Mouse (Mus musculus) midbrain, embryonic 16.5 days (tissue): ENCODE results near the gene Gm21188. TPM values are rescaled to one million over a fixed set of nuclear protein-coding genes. Genes with fewer than 3 reads are reported as not detected.
"Not testable (repeated sequence)": the region's sequence is repeated elsewhere in the genome, so short reads cannot be mapped to it uniquely, and the experiment has no call there.

Experiments
- ATAC-seq: fragments of 200-750 bp; cut with Nextera tagmentation; 2 replicates; pipeline ENCODE4 v1.8.0; 2017; ENCODE audit warnings: moderate TSS enrichment
- H3K27ac ChIP-seq: fragments of 300-500 bp; sonication (generic); 2 replicates; pipeline ENCODE4 v1.5.1; 2014; ENCODE audit warnings: mild to moderate bottlenecking, low read length, mixed read lengths
- H3K27me3 ChIP-seq: fragments of 300-500 bp; sonication (generic); 2 replicates; pipeline ENCODE4 v1.6.1; 2014; ENCODE audit warnings: low read depth, low read length, mixed read lengths; ENCODE audit not compliant: control insufficient read depth, insufficient read depth
- H3K36me3 ChIP-seq: fragments of 300-500 bp; sonication (generic); 2 replicates; pipeline ENCODE4 v1.6.1; 2014; ENCODE audit warnings: mild to moderate bottlenecking, low read length, moderate library complexity, mixed read lengths; ENCODE audit not compliant: control insufficient read depth, insufficient read depth
- H3K4me1 ChIP-seq: fragments of 300-500 bp; sonication (generic); 2 replicates; pipeline ENCODE4 v1.6.1; 2014; ENCODE audit warnings: mild to moderate bottlenecking, low read length, mixed read lengths; ENCODE audit not compliant: control insufficient read depth, insufficient read depth
- H3K4me2 ChIP-seq: fragments of 300-500 bp; sonication (generic); 2 replicates; pipeline ENCODE4 v1.6.1; 2014; ENCODE audit warnings: mild to moderate bottlenecking, low read length, mixed read lengths
- H3K4me3 ChIP-seq: fragments of 300-500 bp; sonication (generic); 2 replicates; pipeline ENCODE4 v1.5.1; 2014; ENCODE audit warnings: low read depth, mild to moderate bottlenecking, low read length, moderate library complexity, mixed read lengths
- H3K9ac ChIP-seq: fragments of 300-500 bp; sonication (generic); 2 replicates; pipeline ENCODE4 v1.6.1; 2014; ENCODE audit warnings: low read depth, low read length, mixed read lengths
- H3K9me3 ChIP-seq: fragments of 300-500 bp; sonication (generic); replicated peaks from 2 replicates; pipeline ENCODE4 v1.6.1; 2014; ENCODE audit warnings: mild to moderate bottlenecking, low read length, mixed read lengths; ENCODE audit not compliant: control insufficient read depth, poor library complexity, severe bottlenecking
- WGBS: fragments of 180-500 bp; shearing (Covaris S2); extraction: QIAGEN DNeasy Blood & Tissue Kit; methylation state at CpG from one replicate; pipeline ENCODE4 v1.1.7; 2014; 5-methylcytosine and 5-hydroxymethylcytosine counted together
- polyA plus RNA-seq: library from polyadenylated mRNA; unstranded; fragments of >200 nt; fragmentation: Nextera tagmentation; extraction: Ambion mirVana; gene quantifications from 2 replicates; pipeline ENCODE4 v1.2.1, GENCODE M21; 2015

Gm21188 gene
- polyA plus RNA-seq, 1 experiment from 2014 or later = not detected

- H3K4me1 ChIP-seq, H3K4me2 ChIP-seq, ATAC-seq, H3K27ac ChIP-seq, H3K9ac ChIP-seq, H3K9me3 ChIP-seq, H3K4me3 ChIP-seq, H3K36me3 ChIP-seq, H3K27me3 ChIP-seq: not testable (repeated sequence)
- under 1% methylated on average over 16 of the region's 19 CpGs for WGBS
These were observed 18.3 kb downstream of the Gm21188 start for GRCm38 (mm10) chr13:120033516-120034190.

GRCm38 (mm10) chr13:120031676-120032075, 20.3 kb downstream of the Gm21188 start:
- H3K9ac ChIP-seq, H3K9me3 ChIP-seq, H3K4me1 ChIP-seq, H3K4me3 ChIP-seq, H3K27ac ChIP-seq, ATAC-seq, H3K36me3 ChIP-seq, H3K27me3 ChIP-seq, H3K4me2 ChIP-seq: not testable (repeated sequence)
- under 1% methylated on average over 11 of the region's 16 CpGs for WGBS

GRCm38 (mm10) chr13:120027368-120027767, 24.6 kb downstream of the Gm21188 start:
- not testable (repeated sequence) for H3K27ac ChIP-seq, H3K36me3 ChIP-seq, H3K9ac ChIP-seq, ATAC-seq, H3K4me2 ChIP-seq, H3K4me3 ChIP-seq, H3K4me1 ChIP-seq, H3K27me3 ChIP-seq, H3K9me3 ChIP-seq
- 0% methylated on average over 10 of the region's 11 CpGs for WGBS

- not testable (repeated sequence) for ATAC-seq, H3K27ac ChIP-seq, H3K36me3 ChIP-seq, H3K4me2 ChIP-seq, H3K9me3 ChIP-seq, H3K9ac ChIP-seq, H3K4me1 ChIP-seq, H3K4me3 ChIP-seq, H3K27me3 ChIP-seq
- 0% methylated on average over 4 of the region's 17 CpGs for WGBS
These were observed 25.1 kb downstream of the Gm21188 start, which contains the start of gene Gm36079 for GRCm38 (mm10) chr13:120026911-120027310. TSS of gene Gm36079 (minus strand) at chr13:120027011.

DNA sequence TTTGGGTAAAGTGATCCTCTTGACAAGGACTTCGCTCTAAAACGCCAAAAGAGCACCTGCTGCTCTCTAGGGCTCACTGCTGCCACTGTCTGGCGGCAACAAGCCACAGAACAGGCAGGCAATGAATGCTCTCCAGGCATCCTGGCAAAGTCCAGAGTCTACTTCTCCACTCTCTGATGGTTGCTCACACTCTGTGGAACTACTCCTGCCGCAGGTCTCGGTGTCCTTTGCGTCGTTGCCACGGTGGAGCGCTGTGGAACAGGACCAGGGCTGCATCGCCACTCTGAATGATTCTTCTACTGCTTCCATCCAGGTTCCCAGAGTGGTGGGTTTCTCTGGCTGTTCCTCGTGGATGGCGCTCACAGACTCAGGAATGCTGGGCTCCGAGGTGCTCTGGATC, 25.6 kb downstream of the Gm21188 start:
- H3K4me3 ChIP-seq, H3K27me3 ChIP-seq, H3K4me1 ChIP-seq, H3K36me3 ChIP-seq, H3K4me2 ChIP-seq, H3K27ac ChIP-seq, H3K9me3 ChIP-seq, H3K9ac ChIP-seq: not testable (repeated sequence)
- WGBS = 0% methylated on average over 3 of the region's 13 CpGs
- peak; percentile 62; the same call in 1 of the 2 replicates for ATAC-seq

DNA sequence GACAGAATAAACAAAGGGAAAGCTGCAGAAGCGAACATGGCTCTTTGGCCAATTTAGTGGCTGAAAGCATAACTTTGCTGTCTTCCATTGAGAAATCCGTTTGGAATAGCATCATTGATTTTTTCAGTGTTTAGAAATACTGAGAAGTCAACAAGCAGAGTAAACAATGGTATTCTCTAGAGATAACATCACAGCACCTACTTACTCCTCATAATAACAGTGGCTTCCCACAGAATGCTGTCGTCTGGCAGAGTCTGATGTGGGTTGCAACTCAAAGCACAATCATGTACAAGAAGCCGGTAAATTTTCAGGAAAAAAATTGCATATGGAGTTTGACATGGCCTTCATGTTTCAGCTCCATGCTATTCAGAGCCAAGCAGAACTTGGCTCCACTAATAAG, 26.4 kb downstream of the Gm21188 start:
- H3K27ac ChIP-seq, H3K27me3 ChIP-seq, ATAC-seq, H3K4me3 ChIP-seq, H3K4me1 ChIP-seq, H3K4me2 ChIP-seq, H3K36me3 ChIP-seq, H3K9ac ChIP-seq, H3K9me3 ChIP-seq: not testable (repeated sequence)
- WGBS = 6% methylated on average over 4 of the region's 4 CpGs

GRCm38 (mm10) chr13:120025004-120025403, 27.0 kb downstream of the Gm21188 start:
- 1% methylated on average over 19 of the region's 21 CpGs for WGBS
- not testable (repeated sequence) for H3K9me3 ChIP-seq, H3K4me1 ChIP-seq, H3K4me3 ChIP-seq, H3K9ac ChIP-seq, H3K27ac ChIP-seq, ATAC-seq, H3K27me3 ChIP-seq, H3K36me3 ChIP-seq, H3K4me2 ChIP-seq

GRCm38 (mm10) chr13:120024581-120024980, 27.4 kb downstream of the Gm21188 start:
- H3K27me3 ChIP-seq = not testable (repeated sequence)

GRCm38 (mm10) chr13:120021477-120021876, 30.5 kb downstream of the Gm21188 start:
- H3K4me1 ChIP-seq, H3K9me3 ChIP-seq, ATAC-seq, H3K27ac ChIP-seq, H3K27me3 ChIP-seq, H3K4me2 ChIP-seq, H3K9ac ChIP-seq, H3K36me3 ChIP-seq, H3K4me3 ChIP-seq: not testable (repeated sequence)
- WGBS = no CpG with 5 or more reads among the region's 1 CpGs

More at GRCm38 (mm10) chr13:120024581-120024980, 27.4 kb downstream of the Gm21188 start:
- H3K9ac ChIP-seq, H3K4me1 ChIP-seq, H3K4me2 ChIP-seq, H3K4me3 ChIP-seq, H3K36me3 ChIP-seq, ATAC-seq, H3K9me3 ChIP-seq, H3K27ac ChIP-seq: not testable (repeated sequence)
- WGBS = 7% methylated on average over 9 of the region's 9 CpGs
